Comparison of ENCODE assay signal across 18 mouse cellular contexts in the genomic region with DNA sequence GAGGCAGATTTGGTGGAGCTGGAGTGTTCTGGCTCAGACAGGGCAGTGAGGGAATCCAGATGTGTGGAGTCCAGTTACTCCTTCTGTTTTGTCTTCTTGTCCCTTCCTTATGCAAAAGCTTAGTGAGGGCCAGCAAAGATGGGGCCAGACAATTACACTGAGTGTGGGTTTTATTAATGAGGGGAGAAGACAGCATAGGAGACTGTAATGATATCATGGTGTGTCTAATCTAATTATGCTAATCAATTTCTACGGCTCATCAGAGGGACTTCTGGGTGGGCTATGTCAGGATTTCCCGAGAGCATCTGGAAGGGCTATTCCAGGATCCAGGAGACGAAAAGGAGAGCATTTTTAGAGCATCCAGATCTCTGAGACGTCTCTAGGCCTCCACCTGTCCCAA. TPM values are rescaled to one million over a fixed set of nuclear protein-coding genes. Genes with fewer than 3 reads are reported as not detected.
"Had no signal": no experiment of that assay in that cellular context is flagged by ENCODE, and none has a peak within 500 bp of the region (broad histone marks: within the 10 kb centered on the region; RNA-seq: fewer than 3 reads in every experiment).

No protein-coding gene starts in this region.

- DNase-seq: kidney, adult 8-10 months; kidney, postnatal 25 days; layer of hippocampus, postnatal 36 days; liver, embryonic 13.5 days; lung, adult 18-20 months; right cerebral cortex, adult 18-20 months; right cerebral cortex, postnatal 25 days; thymus, postnatal 36 days had no signal

- H3K27ac ChIP-seq: limb, embryonic 15.5 days; liver, embryonic 13.5 days; midbrain, embryonic 12.5 days; neural tube, embryonic 13.5 days had no signal

- H3K4me2 ChIP-seq: limb, embryonic 15.5 days; liver, embryonic 13.5 days; midbrain, embryonic 12.5 days; neural tube, embryonic 13.5 days had no signal

- H3K9ac ChIP-seq: limb, embryonic 15.5 days; liver, embryonic 13.5 days; midbrain, embryonic 12.5 days; neural tube, embryonic 13.5 days had no signal

- H3K27me3 ChIP-seq: limb, embryonic 15.5 days; liver, embryonic 13.5 days; midbrain, embryonic 12.5 days had no signal

- H3K9me3 ChIP-seq: limb, embryonic 15.5 days; liver, embryonic 13.5 days; midbrain, embryonic 12.5 days; neural tube, embryonic 13.5 days had no signal

- H3K36me3 ChIP-seq: limb, embryonic 15.5 days; liver, embryonic 13.5 days; midbrain, embryonic 12.5 days; neural tube, embryonic 13.5 days had no signal

- H3K4me3 ChIP-seq: limb, embryonic 15.5 days; liver, embryonic 13.5 days; midbrain, embryonic 12.5 days; myocyte; neural tube, embryonic 13.5 days had no signal

- H3K4me1 ChIP-seq: limb, embryonic 15.5 days; liver, embryonic 13.5 days; midbrain, embryonic 12.5 days; neural tube, embryonic 13.5 days had no signal

RNA-seq across cellular contexts. Expression of a gene that starts 32.0 kb away (rescaled TPM):
- total RNA-seq: layer of hippocampus, postnatal 36 days; megakaryocyte-erythroid progenitor cell, adult 5-6 weeks had no signal
- polyA plus RNA-seq: kidney, embryonic 16.5 days; limb, embryonic 11.5 days; limb, embryonic 15.5 days; liver, embryonic 13.5 days; lung, embryonic 16.5 days; midbrain, embryonic 12.5 days; myocyte; neural tube, embryonic 13.5 days; small intestine, adult 2 months; stomach, embryonic 16.5 days had no signal
